Mouse (Mus musculus) heart, embryonic 13.5 days (tissue): Measurements from ENCODE around the gene Pole4. TPM values are rescaled to one million over a fixed set of nuclear protein-coding genes. Genes with fewer than 3 reads are reported as not detected.

Source experiments
- ATAC-seq: fragments of 200-750 bp; cut with Nextera tagmentation; 2 replicates; pipeline ENCODE4 v1.8.0; 2017; ENCODE audit warnings: moderate TSS enrichment; ENCODE audit not compliant: insufficient number of reproducible peaks, low FRiP score, low TSS enrichment; ENCODE audit errors: extremely low read depth
- H3K27ac ChIP-seq: fragments of 300-500 bp; sonication (generic); replicated peaks from 2 replicates; pipeline ENCODE4 v1.5.1; 2015; ENCODE audit warnings: moderate library complexity, mild to moderate bottlenecking, inconsistent platforms
- H3K27me3 ChIP-seq: fragments of 300-500 bp; sonication (generic); replicated peaks from 2 replicates; pipeline ENCODE4 v1.6.1; 2015; ENCODE audit warnings: mild to moderate bottlenecking, inconsistent platforms
- H3K36me3 ChIP-seq: fragments of 300-500 bp; sonication (generic); 2 replicates; pipeline ENCODE4 v1.6.1; 2015; ENCODE audit warnings: mild to moderate bottlenecking, inconsistent platforms
- H3K4me1 ChIP-seq: fragments of 300-500 bp; sonication (generic); 2 replicates; pipeline ENCODE4 v1.6.1; 2015; ENCODE audit warnings: inconsistent platforms
- H3K4me2 ChIP-seq: fragments of 300-500 bp; sonication (generic); 2 replicates; pipeline ENCODE4 v1.6.1; 2015; ENCODE audit warnings: inconsistent platforms, mild to moderate bottlenecking, moderate library complexity
- H3K4me3 ChIP-seq: fragments of 300-500 bp; sonication (generic); 2 replicates; pipeline ENCODE4 v1.5.1; 2015; ENCODE audit warnings: moderate library complexity, mild to moderate bottlenecking, inconsistent platforms
- H3K9ac ChIP-seq: fragments of 300-500 bp; sonication (generic); 2 replicates; pipeline ENCODE4 v1.6.1; 2015; ENCODE audit warnings: inconsistent platforms, mild to moderate bottlenecking, moderate library complexity
- H3K9me3 ChIP-seq: fragments of 300-500 bp; sonication (generic); 2 replicates; pipeline ENCODE4 v1.6.1; 2016; ENCODE audit warnings: inconsistent platforms
- WGBS: fragments of 180-500 bp; shearing (Covaris S2); methylation state at CpG from one replicate; pipeline ENCODE4 v1.1.7; 2015; ENCODE audit warnings: mixed read lengths; 5-methylcytosine and 5-hydroxymethylcytosine counted together
- polyA plus RNA-seq: library from polyadenylated mRNA; unstranded; fragments of >200 nt; fragmentation: Nextera tagmentation; extraction: Ambion mirVana; gene quantifications from 2 replicates; pipeline ENCODE4 v1.2.1, GENCODE M21; 2015

The Pole4 gene
- polyA plus RNA-seq, 1 experiment from 2014 or later, result 82.5 TPM

- Histone ChIP-seq H3K27ac (peak overlapping the region; percentile 53), H3K4me2 (no peak overlapping the region), H3K27me3 (no peaks in the 10 kb centered on the region), H3K4me1 (peaks cover 11% of the 10 kb centered on the region), H3K9me3 (no peaks in the 10 kb centered on the region), H3K4me3 (no peak overlapping the region), H3K9ac (peak overlapping the region; percentile 74; the same call in 1 of the 2 replicates), H3K36me3 (peaks cover 73% of the 10 kb centered on the region)
- WGBS, result 44% methylated on average over 8 of the region's 8 CpGs
- ATAC-seq, result no peak
These were observed 35.8 kb upstream of the Pole4 start for GRCm38 (mm10) chr6:82740868-82741517.

- H3K27me3 ChIP-seq, result no peaks in the 10 kb centered on the region
- WGBS, result 27% methylated on average over 6 of the region's 6 CpGs
- H3K36me3 ChIP-seq, result peaks cover 80% of the 10 kb centered on the region
- H3K4me2 ChIP-seq, result peak overlapping the region; percentile 45; the same call in 1 of the 2 replicates
- ATAC-seq, result no peak
- peaks cover 11% of the 10 kb centered on the region for H3K4me1 ChIP-seq
- peak overlapping the region; percentile 74; the same call in 1 of the 2 replicates for H3K9ac ChIP-seq
- H3K27ac ChIP-seq, result peak overlapping the region; percentile 53; the same call in 1 of the 2 replicates
- H3K9me3 ChIP-seq, result no peaks in the 10 kb centered on the region
- H3K4me3 ChIP-seq, result no peak overlapping the region
These were observed 35.1 kb upstream of the Pole4 start for GRCm38 (mm10) chr6:82740269-82740668.

DNA sequence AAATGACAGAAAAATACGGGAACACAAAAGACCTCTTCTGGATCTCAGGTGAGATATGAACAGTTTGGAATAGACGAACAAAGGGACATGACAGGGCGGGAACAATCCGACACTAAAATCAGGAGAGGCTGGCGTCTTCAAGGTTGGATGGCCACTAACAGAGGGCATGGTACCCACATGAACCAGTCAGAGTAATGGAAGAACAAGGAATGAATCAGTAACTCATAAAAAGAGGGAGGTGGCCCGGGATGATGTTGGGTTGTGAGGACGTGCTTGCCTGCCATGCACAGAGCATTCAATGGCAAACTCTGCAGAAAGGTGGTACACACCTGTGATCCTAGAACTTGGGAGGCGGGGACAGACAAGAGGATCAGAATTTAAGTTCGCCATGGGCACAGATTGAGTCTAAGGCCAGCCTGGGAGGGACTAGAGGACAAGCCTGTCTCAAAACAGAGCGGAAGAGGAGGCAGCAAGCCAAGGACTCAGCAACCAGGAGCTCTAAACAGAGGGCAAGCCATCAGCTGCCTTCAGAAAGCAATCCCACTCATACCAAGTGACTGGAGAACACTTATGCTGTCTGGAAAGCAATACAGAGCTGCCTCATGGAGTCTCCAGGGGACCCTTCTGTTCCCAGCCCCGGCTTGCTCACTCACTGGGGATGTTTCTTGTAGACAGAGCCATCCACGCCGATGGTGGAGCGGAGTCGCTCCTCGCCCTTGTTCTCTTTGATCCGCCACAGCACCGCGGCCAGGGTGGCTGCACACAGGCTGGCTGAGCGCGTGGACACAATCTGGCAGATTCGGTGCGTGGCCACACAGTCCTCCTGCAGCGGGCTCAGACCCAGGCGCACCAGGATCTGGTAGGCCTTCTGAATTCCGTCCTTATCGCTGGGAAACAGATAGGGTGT lies 32.7 kb upstream of the Pole4 start:
- Histone ChIP-seq H3K4me3 (no peak overlapping the region), H3K9ac (no peak overlapping the region), H3K27ac (no peak overlapping the region), H3K9me3 (no peaks in the 10 kb centered on the region), H3K4me1 (peaks cover 11% of the 10 kb centered on the region), H3K27me3 (no peaks in the 10 kb centered on the region), H3K36me3 (peaks cover 80% of the 10 kb centered on the region), H3K4me2 (no peak overlapping the region)
- ATAC-seq, result no peak
- 81% methylated on average over 27 of the region's 27 CpGs for WGBS

DNA sequence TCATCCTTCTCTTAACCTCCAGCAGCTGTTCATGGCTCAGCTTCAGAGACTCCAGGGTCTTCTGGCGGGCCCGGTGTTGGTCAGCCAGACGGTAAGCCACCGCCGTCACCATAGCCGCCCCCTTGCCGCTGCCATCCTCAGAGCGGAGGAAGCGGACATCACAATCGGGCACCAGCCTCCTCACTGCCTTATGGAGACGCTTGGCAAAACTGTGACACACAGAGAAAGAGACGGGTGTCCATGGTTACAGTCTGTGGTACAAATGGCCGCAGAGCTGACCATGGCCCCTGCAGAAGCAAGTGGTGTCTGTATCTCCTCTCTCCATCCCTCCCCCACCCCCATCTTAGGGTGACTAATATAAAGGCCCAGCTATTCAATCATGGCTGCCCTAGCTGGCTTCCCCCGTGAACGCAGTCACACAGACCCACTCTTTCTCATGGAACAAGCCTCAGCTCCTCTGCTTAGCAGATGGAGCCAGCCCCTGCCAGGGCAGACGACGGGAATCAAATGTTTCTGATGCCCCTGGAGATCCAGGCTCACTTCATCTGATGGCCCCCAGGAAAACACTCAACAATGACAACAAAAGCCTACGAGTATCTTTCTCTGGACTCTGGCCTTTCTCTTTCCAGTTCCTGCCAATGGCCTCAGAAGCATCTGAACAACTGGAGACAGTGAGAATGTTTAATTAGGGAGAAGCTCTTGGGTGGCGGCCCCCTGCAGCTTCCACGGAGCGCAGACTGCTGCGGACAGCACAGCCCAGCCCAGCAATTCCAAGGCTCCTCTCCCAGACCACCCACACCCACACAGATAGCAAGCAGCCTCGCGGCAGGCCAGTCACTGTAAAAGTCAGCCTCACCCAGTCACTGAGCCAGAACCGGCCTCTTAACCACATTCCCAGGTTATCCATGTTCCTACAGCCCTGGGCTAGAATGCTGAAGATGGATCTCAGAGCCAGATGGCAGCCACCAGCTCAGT lies 31.7 kb upstream of the Pole4 start:
- Histone ChIP-seq H3K4me3 (no peak overlapping the region), H3K4me1 (peaks cover 11% of the 10 kb centered on the region), H3K27me3 (no peaks in the 10 kb centered on the region), H3K9me3 (no peaks in the 10 kb centered on the region), H3K9ac (peak overlapping the region; percentile 9; the same call in 1 of the 2 replicates), H3K27ac (no peak overlapping the region), H3K36me3 (peaks cover 76% of the 10 kb centered on the region), H3K4me2 (no peak overlapping the region)
- ATAC-seq, result no peak
- 80% methylated on average over 25 of the region's 25 CpGs for WGBS

- Histone ChIP-seq H3K9me3 (no peaks in the 10 kb centered on the region), H3K27ac (no peak overlapping the region), H3K4me2 (no peak overlapping the region), H3K4me3 (no peak overlapping the region), H3K9ac (no peak overlapping the region), H3K36me3 (peaks cover 88% of the 10 kb centered on the region), H3K27me3 (no peaks in the 10 kb centered on the region), H3K4me1 (peaks cover 1% of the 10 kb centered on the region)
- WGBS, result 79% methylated on average over 7 of the region's 7 CpGs
- ATAC-seq, result no peak
These were observed 30.2 kb upstream of the Pole4 start for GRCm38 (mm10) chr6:82735347-82735746.

- H3K9me3 ChIP-seq, result no peaks in the 10 kb centered on the region
- no peak for ATAC-seq
- H3K9ac ChIP-seq, result no peak overlapping the region
- H3K27me3 ChIP-seq, result no peaks in the 10 kb centered on the region
- H3K4me2 ChIP-seq, result no peak overlapping the region
- 52% methylated on average over 21 of the region's 21 CpGs for WGBS
- H3K4me3 ChIP-seq, result no peak overlapping the region
- H3K36me3 ChIP-seq, result peaks cover 87% of the 10 kb centered on the region
- H3K4me1 ChIP-seq, result peaks cover 23% of the 10 kb centered on the region
- H3K27ac ChIP-seq, result 0 out of 2 replicates have a peak overlapping the region, but pooled peaks have one; percentile 15
These were observed 23.5 kb upstream of the Pole4 start for GRCm38 (mm10) chr6:82728635-82729034.

GRCm38 (mm10) chr6:82727206-82727605 lies 22.0 kb upstream of the Pole4 start:
- no peaks in the 10 kb centered on the region for H3K9me3 ChIP-seq
- H3K4me1 ChIP-seq, result peaks cover 36% of the 10 kb centered on the region
- no peak overlapping the region for H3K9ac ChIP-seq
- H3K36me3 ChIP-seq, result peaks cover 80% of the 10 kb centered on the region
- no peak overlapping the region for H3K4me2 ChIP-seq
- ATAC-seq, result no peak
- no peak overlapping the region for H3K27ac ChIP-seq
- no peaks in the 10 kb centered on the region for H3K27me3 ChIP-seq
- H3K4me3 ChIP-seq, result no peak overlapping the region
- WGBS, result 82% methylated on average over 13 of the region's 13 CpGs

DNA sequence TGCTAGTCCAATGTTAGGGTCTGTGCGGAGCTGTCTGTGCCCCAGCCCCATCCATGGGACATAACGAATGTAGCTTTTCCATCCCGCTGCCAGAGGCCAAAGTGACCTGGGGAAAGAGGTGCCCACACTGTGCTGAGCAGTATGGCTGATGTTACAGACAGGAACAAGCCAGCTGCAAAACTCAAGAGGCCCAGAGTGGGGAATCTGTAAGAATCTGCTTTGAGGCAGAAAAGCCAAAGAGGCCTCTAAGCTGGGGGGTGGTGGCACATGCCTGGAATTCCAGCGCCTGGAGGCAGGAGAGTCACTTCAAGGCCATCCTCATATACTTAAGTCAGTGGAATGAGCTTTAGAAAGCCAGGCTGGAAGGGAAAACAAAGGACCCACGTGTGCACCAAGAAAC lies 18.2 kb upstream of the Pole4 start:
- Histone ChIP-seq H3K27ac (peak overlapping the region; percentile 91), H3K4me2 (0 out of 2 replicates have a peak overlapping the region, but pooled peaks have one; percentile 0), H3K27me3 (no peaks in the 10 kb centered on the region), H3K4me3 (no peak overlapping the region), H3K9me3 (no peaks in the 10 kb centered on the region), H3K4me1 (peaks cover 21% of the 10 kb centered on the region), H3K9ac (peak overlapping the region; percentile 62), H3K36me3 (peaks cover 41% of the 10 kb centered on the region)
- 28% methylated on average over 5 of the region's 5 CpGs for whole genome bisulfite sequencing
- ATAC-seq, result peak; percentile 31; the same call in 1 of the 2 replicates

DNA sequence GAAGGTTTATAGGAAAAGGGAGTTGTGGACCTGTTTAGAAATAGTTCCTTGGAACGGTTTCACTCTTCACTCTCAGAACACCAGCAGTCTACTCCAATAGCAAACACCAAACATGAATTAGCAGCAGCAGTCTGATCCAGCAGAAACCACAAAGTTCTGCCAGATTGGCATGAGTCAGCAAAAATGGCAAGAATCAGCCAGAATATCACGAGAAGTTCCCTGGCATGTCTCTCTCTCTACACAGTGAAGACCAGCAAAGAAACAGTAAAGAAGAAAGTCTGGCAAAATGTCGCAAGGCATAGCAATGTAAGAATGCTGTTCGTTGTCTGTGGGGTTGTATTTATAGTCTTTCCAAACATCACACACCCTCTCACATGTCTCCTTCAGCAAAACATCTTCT lies 11.0 kb upstream of the Pole4 start:
- Histone ChIP-seq H3K9ac (no peak overlapping the region), H3K27ac (no peak overlapping the region), H3K4me3 (no peak overlapping the region), H3K4me1 (no peaks in the 10 kb centered on the region), H3K4me2 (no peak overlapping the region), H3K9me3 (no peaks in the 10 kb centered on the region), H3K27me3 (no peaks in the 10 kb centered on the region), H3K36me3 (no peaks in the 10 kb centered on the region)
- WGBS, result 75% methylated on average over 4 of the region's 4 CpGs
- ATAC-seq, result no peak

DNA sequence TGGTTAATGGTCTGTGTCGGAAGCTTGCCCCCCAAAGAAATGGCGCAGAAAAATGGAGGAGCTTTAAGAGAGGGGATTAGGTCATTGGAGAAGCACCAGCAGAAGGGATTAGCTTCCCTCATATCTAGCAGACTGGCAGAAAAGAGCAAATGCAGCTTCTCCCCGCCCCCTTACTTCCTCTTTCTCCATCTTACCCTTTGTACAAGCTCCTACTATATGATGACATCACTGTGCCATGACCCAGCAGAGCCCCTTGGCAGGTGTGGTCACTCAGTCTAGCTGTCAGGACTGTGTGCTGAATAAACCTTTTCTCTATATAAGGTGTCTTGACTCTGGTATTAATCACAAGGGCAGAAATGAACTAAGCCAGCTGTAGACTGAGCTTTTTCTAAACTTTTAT lies 10.5 kb upstream of the Pole4 start:
- WGBS, result 84% methylated on average over 3 of the region's 3 CpGs
- Histone ChIP-seq H3K27ac (no peak overlapping the region), H3K9me3 (no peaks in the 10 kb centered on the region), H3K4me3 (no peak overlapping the region), H3K4me1 (no peaks in the 10 kb centered on the region), H3K27me3 (no peaks in the 10 kb centered on the region), H3K4me2 (no peak overlapping the region), H3K9ac (no peak overlapping the region), H3K36me3 (no peaks in the 10 kb centered on the region)
- ATAC-seq, result no peak

DNA sequence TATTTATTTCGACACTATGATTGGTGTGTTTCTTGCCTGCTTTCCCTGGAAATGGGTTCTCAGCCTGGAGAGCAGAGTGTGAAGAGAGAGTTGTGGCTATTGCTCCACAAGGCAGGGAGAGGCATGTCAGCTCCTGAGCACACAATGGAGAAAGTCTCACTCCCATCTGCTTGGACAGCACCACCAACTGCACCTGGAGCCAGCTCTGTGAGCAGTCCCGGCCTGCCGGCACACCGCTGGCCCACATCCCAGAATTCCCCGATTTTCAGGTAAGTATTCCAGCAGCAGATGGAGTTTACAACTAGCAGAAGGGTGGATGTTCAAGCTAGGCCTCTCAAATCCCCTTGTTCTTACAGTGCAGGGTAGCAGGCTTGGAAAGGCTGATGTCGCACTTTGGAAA lies 10.1 kb upstream of the Pole4 start:
- Histone ChIP-seq H3K9me3 (no peaks in the 10 kb centered on the region), H3K27me3 (no peaks in the 10 kb centered on the region), H3K4me3 (no peak overlapping the region), H3K27ac (no peak overlapping the region), H3K4me1 (no peaks in the 10 kb centered on the region), H3K9ac (no peak overlapping the region), H3K36me3 (no peaks in the 10 kb centered on the region), H3K4me2 (no peak overlapping the region)
- 87% methylated on average over 6 of the region's 6 CpGs for WGBS
- no peak for ATAC-seq
